Mouse (Mus musculus): Measurements from ENCODE around the gene Apobec2. TPM values are rescaled to one million over a fixed set of nuclear protein-coding genes. Genes with fewer than 3 reads are reported as not detected.

The Apobec2 gene
- polyA plus RNA-seq, 1 experiment from 2014 or later = 1.6 TPM

GRCm38 (mm10) chr17:48388666-48389065, 44.1 kb downstream of the Apobec2 start:
- H3K4me3 ChIP-seq (ENCODE audit: low read depth, low read length) = no peak overlapping the region
- no peak overlapping the region for H3K4me2 ChIP-seq (replicated peaks; ENCODE audit: low read depth, low read length)
- DNase-seq (ENCODE audit: low spot score) (no peak), ATAC-seq (ENCODE audit: low FRiP score) (no peak)
- no peak overlapping the region for H3K9ac ChIP-seq (ENCODE audit: low read depth, low read length)
- H3K27ac ChIP-seq (ENCODE audit: low read depth, low read length) = no peak overlapping the region
- H3K4me1 ChIP-seq (replicated peaks; ENCODE audit: control insufficient read depth, insufficient read depth, low read length) = no peaks in the 10 kb centered on the region
- 89% methylated on average over 2 of the region's 2 CpGs for WGBS
- no peaks in the 10 kb centered on the region for H3K27me3 ChIP-seq (ENCODE audit: control insufficient read depth, insufficient read depth, low read length)
- H3K9me3 ChIP-seq (ENCODE audit: control insufficient read depth, low read length) = no peaks in the 10 kb centered on the region
- H3K36me3 ChIP-seq (ENCODE audit: control insufficient read depth, insufficient read depth, low read length) = peaks cover 16% of the 10 kb centered on the region

GRCm38 (mm10) chr17:48385786-48386461, 46.8 kb downstream of the Apobec2 start:
- Histone ChIP-seq H3K4me1 (replicated peaks; ENCODE audit: control insufficient read depth, insufficient read depth, low read length) (no peaks in the 10 kb centered on the region), H3K4me3 (ENCODE audit: low read depth, low read length) (no peak overlapping the region), H3K36me3 (ENCODE audit: control insufficient read depth, insufficient read depth, low read length) (0 out of 2 replicates have a peak, but pooled peaks cover under 1% of the 10 kb centered on the region), H3K9me3 (ENCODE audit: control insufficient read depth, low read length) (no peaks in the 10 kb centered on the region), H3K4me2 (replicated peaks; ENCODE audit: low read depth, low read length) (no peak overlapping the region), H3K27me3 (ENCODE audit: control insufficient read depth, insufficient read depth, low read length) (no peaks in the 10 kb centered on the region), H3K27ac (ENCODE audit: low read depth, low read length) (no peak overlapping the region), H3K9ac (ENCODE audit: low read depth, low read length) (no peak overlapping the region)
- ATAC-seq (ENCODE audit: low FRiP score) = no peak
- no peak for DNase-seq (ENCODE audit: low spot score)
- 80% methylated on average over 2 of the region's 2 CpGs for WGBS

- Histone ChIP-seq H3K27me3 (ENCODE audit: control insufficient read depth, insufficient read depth, low read length) (no peaks in the 10 kb centered on the region), H3K4me1 (replicated peaks; ENCODE audit: control insufficient read depth, insufficient read depth, low read length) (no peaks in the 10 kb centered on the region)
- no peak for ATAC-seq (ENCODE audit: low FRiP score)
Measured at GRCm38 (mm10) chr17:48379050-48379449, 53.7 kb downstream of the Apobec2 start.

DNA sequence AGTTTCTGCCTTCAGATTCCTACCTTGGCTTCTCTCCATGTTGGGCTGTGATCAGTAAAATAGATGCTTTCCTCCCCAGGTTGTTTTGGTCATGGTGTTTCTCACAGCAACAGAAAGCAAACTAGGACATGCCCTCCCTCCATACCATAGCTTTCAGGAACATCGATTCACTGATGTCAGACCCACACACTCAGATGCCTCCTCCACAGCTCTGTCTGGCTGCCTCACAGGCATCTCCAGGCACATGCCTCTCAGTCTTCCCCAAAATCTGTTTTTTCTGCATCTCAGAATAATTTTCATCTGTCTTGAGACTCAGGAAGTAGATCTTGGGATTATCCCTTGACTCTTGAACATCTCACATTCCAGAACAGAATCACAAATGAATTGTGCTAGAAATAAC, 56.6 kb downstream of the Apobec2 start:
- Histone ChIP-seq H3K4me1 (replicated peaks; ENCODE audit: control insufficient read depth, insufficient read depth, low read length) (no peaks in the 10 kb centered on the region), H3K36me3 (ENCODE audit: control insufficient read depth, insufficient read depth, low read length) (no peaks in the 10 kb centered on the region), H3K4me3 (ENCODE audit: low read depth, low read length) (no peak overlapping the region), H3K27me3 (ENCODE audit: control insufficient read depth, insufficient read depth, low read length) (no peaks in the 10 kb centered on the region), H3K9me3 (ENCODE audit: control insufficient read depth, low read length) (no peaks in the 10 kb centered on the region), H3K4me2 (replicated peaks; ENCODE audit: low read depth, low read length) (no peak overlapping the region), H3K9ac (ENCODE audit: low read depth, low read length) (no peak overlapping the region), H3K27ac (ENCODE audit: low read depth, low read length) (no peak overlapping the region)
- no peak for DNase-seq (ENCODE audit: low spot score)
- 93% methylated on average over 1 of the region's 1 CpGs for WGBS
- no peak for ATAC-seq (ENCODE audit: low FRiP score)

More at GRCm38 (mm10) chr17:48379050-48379449, 53.7 kb downstream of the Apobec2 start:
- DNase-seq (ENCODE audit: low spot score) = no peak
- Histone ChIP-seq H3K36me3 (ENCODE audit: control insufficient read depth, insufficient read depth, low read length) (no peaks in the 10 kb centered on the region), H3K9me3 (ENCODE audit: control insufficient read depth, low read length) (no peaks in the 10 kb centered on the region), H3K27ac (ENCODE audit: low read depth, low read length) (no peak overlapping the region), H3K9ac (ENCODE audit: low read depth, low read length) (no peak overlapping the region), H3K4me2 (replicated peaks; ENCODE audit: low read depth, low read length) (no peak overlapping the region), H3K4me3 (ENCODE audit: low read depth, low read length) (no peak overlapping the region)

DNA sequence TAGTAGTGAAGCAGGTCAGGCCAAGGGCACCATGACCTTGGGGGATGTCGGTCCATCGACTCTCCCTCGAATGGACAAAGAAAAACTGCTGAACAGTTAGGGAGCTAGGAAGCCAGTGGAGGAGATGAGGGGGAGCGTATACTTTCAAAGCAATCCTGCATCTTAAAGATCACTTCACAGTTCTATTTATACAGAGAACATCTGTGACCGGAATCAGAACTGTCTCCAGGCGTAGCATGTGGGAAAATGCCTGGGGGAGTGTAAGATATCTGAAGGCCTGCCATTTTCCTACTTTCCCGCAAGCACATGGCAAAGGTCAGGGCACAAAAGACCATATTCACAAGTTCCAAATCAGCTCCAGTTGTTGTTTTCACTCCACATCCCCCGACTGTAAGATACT, 59.7 kb downstream of the Apobec2 start:
- H3K9ac ChIP-seq (ENCODE audit: low read depth, low read length) = no peak overlapping the region
- ATAC-seq (ENCODE audit: low FRiP score) (no peak), DNase-seq (ENCODE audit: low spot score) (no peak)
- no peaks in the 10 kb centered on the region for H3K9me3 ChIP-seq (ENCODE audit: control insufficient read depth, low read length)
- H3K27ac ChIP-seq (ENCODE audit: low read depth, low read length) = no peak overlapping the region
- H3K4me3 ChIP-seq (ENCODE audit: low read depth, low read length) = no peak overlapping the region
- no peak overlapping the region for H3K4me2 ChIP-seq (replicated peaks; ENCODE audit: low read depth, low read length)
- H3K36me3 ChIP-seq (ENCODE audit: control insufficient read depth, insufficient read depth, low read length) = no peaks in the 10 kb centered on the region
- no peaks in the 10 kb centered on the region for H3K4me1 ChIP-seq (replicated peaks; ENCODE audit: control insufficient read depth, insufficient read depth, low read length)
- no peaks in the 10 kb centered on the region for H3K27me3 ChIP-seq (ENCODE audit: control insufficient read depth, insufficient read depth, low read length)
- WGBS = 72% methylated on average over 8 of the region's 8 CpGs

DNA sequence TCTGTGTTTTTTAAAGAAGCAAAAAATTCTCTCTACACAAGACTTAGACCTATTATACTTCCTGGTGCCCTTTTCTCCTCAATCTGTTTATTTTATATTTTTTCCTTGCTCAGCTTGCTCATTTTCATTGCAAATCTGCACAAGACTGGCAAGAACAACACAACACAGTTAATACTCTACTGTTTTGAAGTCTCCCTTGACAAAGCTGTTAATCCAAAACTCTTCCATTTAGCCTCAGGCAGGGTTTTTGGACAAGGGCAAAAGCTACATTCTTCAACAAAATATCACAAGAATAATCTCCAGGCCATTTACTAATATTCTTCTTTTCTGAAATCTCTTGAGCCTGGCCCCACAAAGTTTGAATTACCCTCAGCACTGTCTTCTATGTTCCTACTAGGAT, 61.1 kb downstream of the Apobec2 start:
- H3K4me2 ChIP-seq (replicated peaks; ENCODE audit: low read depth, low read length) = no peak overlapping the region
- no peaks in the 10 kb centered on the region for H3K9me3 ChIP-seq (ENCODE audit: control insufficient read depth, low read length)
- ATAC-seq (ENCODE audit: low FRiP score) = no peak
- H3K9ac ChIP-seq (ENCODE audit: low read depth, low read length) = no peak overlapping the region
- H3K4me1 ChIP-seq (replicated peaks; ENCODE audit: control insufficient read depth, insufficient read depth, low read length) = no peaks in the 10 kb centered on the region
- no peak for DNase-seq (ENCODE audit: low spot score)
- H3K27me3 ChIP-seq (ENCODE audit: control insufficient read depth, insufficient read depth, low read length) = no peaks in the 10 kb centered on the region
- no peaks in the 10 kb centered on the region for H3K36me3 ChIP-seq (ENCODE audit: control insufficient read depth, insufficient read depth, low read length)
- H3K27ac ChIP-seq (ENCODE audit: low read depth, low read length) = no peak overlapping the region
- H3K4me3 ChIP-seq (ENCODE audit: low read depth, low read length) = no peak overlapping the region

Other genes starting within 250 kb of the Apobec2 start
- 0.10 TPM in 1 of 2 replicates, not detected in the other for gene Trem1, start 200.2 kb downstream of the Apobec2 start, polyA plus RNA-seq (2014; fragmentation: Nextera tagmentation; extraction: Ambion mirVana)
- gene Trem3, start 185.2 kb downstream of the Apobec2 start, polyA plus RNA-seq (2014; fragmentation: Nextera tagmentation; extraction: Ambion mirVana) = not detected in 2 replicates
- gene Treml4, start 168.6 kb downstream of the Apobec2 start, polyA plus RNA-seq (2014; fragmentation: Nextera tagmentation; extraction: Ambion mirVana) = 0.20 and 0.34 TPM in 2 replicates
- gene Treml2, start 133.4 kb downstream of the Apobec2 start, polyA plus RNA-seq (2014; fragmentation: Nextera tagmentation; extraction: Ambion mirVana) = 0.08 and 0.09 TPM in 2 replicates
- 0.04 TPM in 1 of 2 replicates, not detected in the other for gene B430306N03Rik, start 116.8 kb downstream of the Apobec2 start, polyA plus RNA-seq (2014; fragmentation: Nextera tagmentation; extraction: Ambion mirVana)
- 3.0 and 3.6 TPM in 2 replicates for gene Trem2, start 86.5 kb downstream of the Apobec2 start, polyA plus RNA-seq (2014; fragmentation: Nextera tagmentation; extraction: Ambion mirVana)
- 2.2 and 3.1 TPM in 2 replicates for gene Treml1, start 73.0 kb downstream of the Apobec2 start, polyA plus RNA-seq (2014; fragmentation: Nextera tagmentation; extraction: Ambion mirVana)
- 19.9 and 26.9 TPM in 2 replicates for gene Nfya, start 23.0 kb downstream of the Apobec2 start, polyA plus RNA-seq (2014; fragmentation: Nextera tagmentation; extraction: Ambion mirVana)
- 75.0 and 79.0 TPM in 2 replicates for gene Oard1, start 22.9 kb downstream of the Apobec2 start, polyA plus RNA-seq (2014; fragmentation: Nextera tagmentation; extraction: Ambion mirVana)
- gene Tspo2, start 18.6 kb upstream of the Apobec2 start, polyA plus RNA-seq (2014; fragmentation: Nextera tagmentation; extraction: Ambion mirVana) = 0.06 and 0.39 TPM in 2 replicates
- gene Unc5cl, start 22.0 kb upstream of the Apobec2 start, polyA plus RNA-seq (2014; fragmentation: Nextera tagmentation; extraction: Ambion mirVana) = 0.11 and 0.15 TPM in 2 replicates